Mouse (Mus musculus) kidney, embryonic 14.5 days (tissue): ENCODE measurements at regions not wholly inside any gene's neighbourhood (a gene's known extent, or its start where the extent isn't known, plus 50 kb on each side); places are given as distances from the start of the nearest gene placed in this dataset.

Source experiments
- ATAC-seq: fragments of 200-750 bp; cut with Nextera tagmentation; 2 replicates; pipeline ENCODE4 v1.8.0; 2017; ENCODE audit warnings: moderate number of reproducible peaks, mild to moderate bottlenecking, moderate TSS enrichment, moderate library complexity; ENCODE audit not compliant: low FRiP score, low TSS enrichment
- H3K27ac ChIP-seq: fragments of 300-500 bp; sonication (generic); 2 replicates; pipeline ENCODE4 v1.5.1; 2014; ENCODE audit warnings: low read depth, mild to moderate bottlenecking, low read length, moderate library complexity, mixed read lengths
- H3K27me3 ChIP-seq: fragments of 300-500 bp; sonication (generic); 2 replicates; pipeline ENCODE4 v1.6.1; 2014; ENCODE audit warnings: mild to moderate bottlenecking, low read length; ENCODE audit not compliant: control insufficient read depth, insufficient read depth
- H3K36me3 ChIP-seq: fragments of 300-500 bp; sonication (generic); 2 replicates; pipeline ENCODE4 v1.6.1; 2014; ENCODE audit warnings: low read length, mixed read lengths; ENCODE audit not compliant: control insufficient read depth, insufficient read depth
- H3K4me1 ChIP-seq: fragments of 300-500 bp; sonication (generic); 2 replicates; pipeline ENCODE4 v1.6.1; 2014; ENCODE audit warnings: low read length, mixed read lengths; ENCODE audit not compliant: control insufficient read depth, insufficient read depth
- H3K4me2 ChIP-seq: fragments of 300-500 bp; sonication (generic); replicated peaks from 2 replicates; pipeline ENCODE4 v1.6.1; 2014; ENCODE audit warnings: low read depth, mild to moderate bottlenecking, low read length
- H3K4me3 ChIP-seq: fragments of 300-500 bp; sonication (generic); 2 replicates; pipeline ENCODE4 v1.5.1; 2014; ENCODE audit warnings: mild to moderate bottlenecking, low read length
- H3K9ac ChIP-seq: fragments of 300-500 bp; sonication (generic); 2 replicates; pipeline ENCODE4 v1.6.1; 2014; ENCODE audit warnings: low read depth, mild to moderate bottlenecking, low read length, moderate library complexity
- H3K9me3 ChIP-seq: fragments of 300-500 bp; sonication (generic); 2 replicates; pipeline ENCODE4 v1.6.1; 2016; ENCODE audit warnings: low read length; ENCODE audit not compliant: control insufficient read depth
- whole genome bisulfite sequencing: fragments of 180-500 bp; shearing (Covaris S2); extraction: QIAGEN DNeasy Blood & Tissue Kit; methylation state at CpG from one replicate; pipeline ENCODE4 v1.1.7; 2014; 5-methylcytosine and 5-hydroxymethylcytosine counted together

DNA sequence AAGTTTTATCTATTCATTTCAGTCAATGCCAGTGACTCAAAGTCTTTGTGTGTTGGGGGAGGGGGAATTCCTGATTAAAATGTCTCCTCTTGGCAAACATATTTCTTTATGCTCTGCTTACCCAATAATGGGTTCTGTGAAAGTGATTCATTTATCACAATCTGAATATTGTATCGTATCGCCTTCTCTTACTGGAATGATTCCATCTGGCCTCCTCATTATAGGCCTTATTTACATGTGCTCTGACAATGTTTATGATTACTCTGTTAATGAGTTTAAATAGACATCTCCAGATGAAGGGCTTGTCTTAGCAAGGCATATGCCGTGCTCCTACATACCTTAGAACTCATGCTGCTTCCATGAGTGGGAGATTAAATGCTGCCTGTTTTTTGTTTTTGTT lies 508.3 kb upstream of the Impad1 start:
- Histone ChIP-seq H3K9me3 (no peaks in the 10 kb centered on the region), H3K4me2 (no peak overlapping the region), H3K27me3 (no peaks in the 10 kb centered on the region), H3K9ac (no peak overlapping the region), H3K4me1 (no peaks in the 10 kb centered on the region), H3K36me3 (no peaks in the 10 kb centered on the region), H3K4me3 (no peak overlapping the region), H3K27ac (no peak overlapping the region)
- 93% methylated on average over 3 of the region's 3 CpGs for WGBS
- ATAC-seq = no peak

DNA sequence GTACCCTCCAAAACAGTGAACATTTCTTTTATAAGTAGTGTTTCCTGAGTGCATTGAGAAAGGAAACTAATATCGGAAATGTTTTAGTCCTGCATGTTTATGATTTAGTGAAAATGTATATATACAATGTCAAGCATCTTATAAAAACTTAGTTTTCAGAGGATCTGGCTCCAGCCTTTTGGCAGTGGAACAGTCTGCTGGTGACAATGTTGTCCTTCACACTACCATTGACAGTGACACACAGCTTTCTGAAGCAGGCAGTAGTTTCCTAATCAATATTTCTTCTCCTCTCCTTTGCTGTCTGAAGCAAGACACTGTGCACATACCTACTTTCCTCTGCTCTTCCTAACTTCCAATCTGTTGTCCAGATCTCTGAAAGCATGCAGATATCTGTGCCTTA lies 507.9 kb upstream of the Impad1 start:
- WGBS = 100% methylated on average over 1 of the region's 1 CpGs
- Histone ChIP-seq H3K27ac (no peak overlapping the region), H3K36me3 (no peaks in the 10 kb centered on the region), H3K4me1 (no peaks in the 10 kb centered on the region), H3K9ac (no peak overlapping the region), H3K4me3 (no peak overlapping the region), H3K9me3 (no peaks in the 10 kb centered on the region), H3K4me2 (no peak overlapping the region), H3K27me3 (no peaks in the 10 kb centered on the region)
- no peak for ATAC-seq

DNA sequence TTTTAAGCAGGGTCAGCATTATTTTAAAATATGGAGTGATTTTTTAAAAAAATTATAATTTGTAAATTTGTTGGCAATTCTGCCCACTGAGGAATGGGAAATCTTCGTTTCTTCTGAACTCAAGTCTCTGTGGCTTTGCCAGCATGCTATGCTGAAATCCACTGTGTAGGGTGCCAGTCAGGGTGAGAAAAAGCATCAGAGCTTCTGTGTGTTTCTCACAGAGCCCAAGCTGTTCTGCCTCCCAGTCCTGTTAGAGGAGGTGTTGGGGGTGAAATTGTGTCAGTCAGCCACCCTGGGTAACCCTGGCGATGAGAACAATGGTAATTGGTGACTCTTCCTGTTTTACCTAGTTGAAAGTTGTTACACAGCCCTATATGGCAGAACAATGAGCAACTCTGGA lies 506.1 kb upstream of the Impad1 start:
- Histone ChIP-seq H3K36me3 (no peaks in the 10 kb centered on the region), H3K27me3 (no peaks in the 10 kb centered on the region), H3K4me3 (no peak overlapping the region), H3K4me1 (no peaks in the 10 kb centered on the region), H3K4me2 (no peak overlapping the region), H3K27ac (no peak overlapping the region), H3K9me3 (no peaks in the 10 kb centered on the region), H3K9ac (no peak overlapping the region)
- 86% methylated on average over 2 of the region's 2 CpGs for WGBS
- no peak for ATAC-seq

- H3K27ac ChIP-seq = no peak overlapping the region
- no peak overlapping the region for H3K9ac ChIP-seq
- ATAC-seq = no peak
- no peaks in the 10 kb centered on the region for H3K36me3 ChIP-seq
- H3K4me1 ChIP-seq = no peaks in the 10 kb centered on the region
- no peaks in the 10 kb centered on the region for H3K9me3 ChIP-seq
- no peaks in the 10 kb centered on the region for H3K27me3 ChIP-seq
- no peak overlapping the region for H3K4me2 ChIP-seq
- no peak overlapping the region for H3K4me3 ChIP-seq
- 93% methylated on average over 1 of the region's 1 CpGs for WGBS
These were observed 500.9 kb upstream of the Impad1 start for GRCm38 (mm10) chr4:5294030-5294429.

- Histone ChIP-seq H3K9ac (no peak overlapping the region), H3K36me3 (no peaks in the 10 kb centered on the region), H3K4me1 (no peaks in the 10 kb centered on the region), H3K27ac (no peak overlapping the region), H3K9me3 (no peaks in the 10 kb centered on the region), H3K4me3 (no peak overlapping the region), H3K27me3 (no peaks in the 10 kb centered on the region), H3K4me2 (no peak overlapping the region)
- 79% methylated on average over 1 of the region's 1 CpGs for WGBS
- no peak for ATAC-seq
These were observed 483.0 kb upstream of the Impad1 start for GRCm38 (mm10) chr4:5276113-5276512.
